Mouse (Mus musculus) stomach, embryonic 16.5 days (tissue): ENCODE results near the gene Lrp5. TPM values are rescaled to one million over a fixed set of nuclear protein-coding genes. Genes with fewer than 3 reads are reported as not detected.

ENCODE experiments used
- ATAC-seq: fragments of 200-750 bp; cut with Nextera tagmentation; 2 replicates; pipeline ENCODE4 v1.8.0; 2017; ENCODE audit warnings: moderate number of reproducible peaks, moderate TSS enrichment; ENCODE audit not compliant: insufficient read depth, low FRiP score
- H3K27ac ChIP-seq: fragments of 300-500 bp; sonication (generic); 2 replicates; pipeline ENCODE4 v1.5.1; 2014; ENCODE audit warnings: low read length
- H3K27me3 ChIP-seq: fragments of 300-500 bp; sonication (generic); 2 replicates; pipeline ENCODE4 v1.6.1; 2014; ENCODE audit warnings: low read length, control low read depth, mixed read lengths; ENCODE audit not compliant: control insufficient read depth, insufficient read depth
- H3K36me3 ChIP-seq: fragments of 300-500 bp; sonication (generic); 2 replicates; pipeline ENCODE4 v1.6.1; 2014; ENCODE audit warnings: low read length; ENCODE audit not compliant: control insufficient read depth, insufficient read depth
- H3K4me1 ChIP-seq: fragments of 300-500 bp; sonication (generic); 2 replicates; pipeline ENCODE4 v1.6.1; 2014; ENCODE audit warnings: low read length, control low read depth, mixed read lengths; ENCODE audit not compliant: control insufficient read depth, insufficient read depth
- H3K4me2 ChIP-seq: fragments of 300-500 bp; sonication (generic); 2 replicates; pipeline ENCODE4 v1.6.1; 2014; ENCODE audit warnings: low read depth, low read length, mixed read lengths
- H3K4me3 ChIP-seq: fragments of 300-500 bp; sonication (generic); replicated peaks from 2 replicates; pipeline ENCODE4 v1.5.1; 2014; ENCODE audit warnings: mild to moderate bottlenecking, low read length
- H3K9ac ChIP-seq: fragments of 300-500 bp; sonication (generic); 2 replicates; pipeline ENCODE4 v1.6.1; 2014; ENCODE audit warnings: low read length
- H3K9me3 ChIP-seq: fragments of 300-500 bp; sonication (generic); replicated peaks from 2 replicates; pipeline ENCODE4 v1.6.1; 2016; ENCODE audit warnings: low read length, control low read depth; ENCODE audit not compliant: control insufficient read depth
- WGBS: fragments of 180-500 bp; shearing (Covaris S2); extraction: QIAGEN DNeasy Blood & Tissue Kit; methylation state at CpG from one replicate; pipeline ENCODE4 v1.1.7; 2014; 5-methylcytosine and 5-hydroxymethylcytosine counted together
- polyA plus RNA-seq: library from polyadenylated mRNA; unstranded; fragments of >200 nt; fragmentation: Nextera tagmentation; extraction: Ambion mirVana; gene quantifications from 2 replicates; pipeline ENCODE4 v1.2.1, GENCODE M21; 2015

Gene Lrp5
- polyA plus RNA-seq, 1 experiment from 2014 or later = 5.5 TPM

DNA sequence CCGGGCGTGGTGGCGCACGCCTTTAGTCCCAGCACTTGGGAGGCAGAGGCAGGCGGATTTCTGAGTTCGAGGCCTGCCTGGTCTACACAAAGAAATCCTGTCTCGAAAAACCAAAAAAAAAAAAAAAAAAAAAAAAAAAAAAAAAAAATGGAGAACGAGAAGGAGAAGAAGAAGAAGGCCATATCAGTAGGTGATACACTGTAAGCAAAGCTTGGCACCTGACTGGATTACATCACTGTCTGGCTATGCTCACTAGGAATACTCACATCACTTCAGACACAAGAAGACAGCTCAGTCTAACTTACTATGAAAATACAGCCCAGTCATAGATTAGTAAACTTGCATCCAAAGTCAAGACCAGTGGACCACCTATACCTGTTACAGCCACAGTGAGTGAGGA lies 131.6 kb downstream of the Lrp5 start:
- 92% methylated on average over 8 of the region's 8 CpGs for WGBS
- H3K36me3 ChIP-seq = no peaks in the 10 kb centered on the region
- no peaks in the 10 kb centered on the region; the same call in 1 of the 2 replicates for H3K4me1 ChIP-seq
- no peaks in the 10 kb centered on the region for H3K27me3 ChIP-seq
- H3K9ac ChIP-seq = no peak overlapping the region
- no peaks in the 10 kb centered on the region for H3K9me3 ChIP-seq
- ATAC-seq = no peak
- H3K4me3 ChIP-seq = no peak overlapping the region
- no peak overlapping the region for H3K4me2 ChIP-seq
- H3K27ac ChIP-seq = no peak overlapping the region

DNA sequence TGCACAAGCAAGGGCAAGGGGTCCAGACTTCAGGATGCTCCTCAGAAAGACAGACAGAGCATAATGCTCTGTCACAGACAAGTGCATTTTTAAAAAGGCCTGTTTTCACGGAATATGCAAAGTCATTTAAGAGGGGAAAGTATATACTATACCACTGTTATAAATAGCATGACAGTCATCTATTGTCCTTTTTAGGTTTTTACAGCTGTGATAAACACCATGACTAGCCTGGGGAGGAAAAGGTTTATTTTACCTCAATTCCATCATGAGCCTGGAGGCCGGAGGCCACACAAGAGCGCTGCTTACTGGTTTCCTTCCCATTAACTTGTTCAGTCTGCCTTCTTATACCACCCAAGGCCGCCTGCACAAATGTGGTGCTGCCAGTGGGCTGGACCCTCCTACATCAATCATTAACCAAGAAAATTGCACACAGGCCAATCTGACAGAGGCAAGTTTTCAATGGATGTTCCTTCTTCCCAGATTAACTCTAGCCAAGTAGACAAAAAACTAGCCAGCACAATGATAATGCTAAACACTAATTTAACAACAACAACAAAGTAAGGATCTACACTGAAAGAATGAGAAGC lies 134.7 kb downstream of the Lrp5 start:
- no peak overlapping the region for H3K27ac ChIP-seq
- H3K4me2 ChIP-seq = no peak overlapping the region
- 42% methylated on average over 4 of the region's 4 CpGs for WGBS
- H3K36me3 ChIP-seq = no peaks in the 10 kb centered on the region; the same call in 1 of the 2 replicates
- no peaks in the 10 kb centered on the region for H3K27me3 ChIP-seq
- no peaks in the 10 kb centered on the region; the same call in 1 of the 2 replicates for H3K4me1 ChIP-seq
- no peak overlapping the region for H3K9ac ChIP-seq
- no peak overlapping the region for H3K4me3 ChIP-seq
- ATAC-seq = no peak
- H3K9me3 ChIP-seq = no peaks in the 10 kb centered on the region

DNA sequence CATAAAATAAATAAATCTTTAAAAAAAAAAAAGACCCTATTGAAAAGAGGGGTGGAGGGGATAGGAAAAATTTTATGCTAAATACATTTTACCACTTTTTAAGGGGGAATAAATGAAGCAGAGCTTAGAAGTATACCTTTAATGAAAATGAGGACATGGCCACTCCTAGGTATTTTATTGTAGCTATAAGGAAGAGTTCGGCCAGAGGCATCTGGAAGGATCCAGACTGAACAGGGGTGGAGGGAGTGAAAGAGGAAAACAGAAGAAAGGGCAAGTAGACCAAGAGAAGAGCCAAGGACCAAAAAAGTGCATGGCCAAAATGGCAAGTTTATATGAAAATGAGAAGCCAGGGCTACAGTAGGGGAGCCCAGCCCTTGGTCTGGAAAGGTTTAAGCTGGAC lies 136.3 kb downstream of the Lrp5 start:
- WGBS = 90% methylated on average over 1 of the region's 1 CpGs

DNA sequence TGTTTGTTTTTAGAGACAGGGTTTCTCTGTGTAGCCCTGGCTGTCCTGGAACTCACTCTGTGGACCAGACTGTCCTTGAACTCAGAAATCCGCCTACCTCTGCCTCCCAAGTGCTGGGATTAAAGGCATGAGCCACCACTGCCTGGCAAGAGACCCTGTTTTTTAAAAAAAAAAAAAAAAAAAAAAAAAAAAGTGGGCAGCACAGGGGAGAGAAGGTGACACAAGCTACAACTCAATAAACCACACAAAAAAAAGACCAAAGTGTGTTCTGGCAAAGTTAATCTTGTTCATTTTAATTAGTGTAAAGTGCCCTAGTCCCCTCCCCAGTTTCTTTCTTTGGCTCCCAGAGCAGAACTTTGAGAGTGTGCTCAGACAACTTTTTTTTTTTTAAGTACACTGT lies 137.1 kb downstream of the Lrp5 start:
- H3K9ac ChIP-seq = no peak overlapping the region
- 83% methylated on average over 1 of the region's 1 CpGs for WGBS
- no peak for ATAC-seq
- H3K4me3 ChIP-seq = no peak overlapping the region
- H3K36me3 ChIP-seq = no peaks in the 10 kb centered on the region; the same call in 1 of the 2 replicates
- H3K9me3 ChIP-seq = no peaks in the 10 kb centered on the region
- no peaks in the 10 kb centered on the region for H3K27me3 ChIP-seq
- no peak overlapping the region for H3K27ac ChIP-seq
- H3K4me1 ChIP-seq = no peaks in the 10 kb centered on the region
- H3K4me2 ChIP-seq = no peak overlapping the region

More for the DNA sequence above, 136.3 kb downstream of the Lrp5 start:
- no peak for ATAC-seq
- H3K9ac ChIP-seq = no peak overlapping the region
- no peak overlapping the region for H3K4me3 ChIP-seq
- no peak overlapping the region for H3K27ac ChIP-seq
- H3K36me3 ChIP-seq = no peaks in the 10 kb centered on the region; the same call in 1 of the 2 replicates
- no peaks in the 10 kb centered on the region for H3K4me1 ChIP-seq
- H3K4me2 ChIP-seq = no peak overlapping the region
- H3K27me3 ChIP-seq = no peaks in the 10 kb centered on the region
- H3K9me3 ChIP-seq = no peaks in the 10 kb centered on the region

DNA sequence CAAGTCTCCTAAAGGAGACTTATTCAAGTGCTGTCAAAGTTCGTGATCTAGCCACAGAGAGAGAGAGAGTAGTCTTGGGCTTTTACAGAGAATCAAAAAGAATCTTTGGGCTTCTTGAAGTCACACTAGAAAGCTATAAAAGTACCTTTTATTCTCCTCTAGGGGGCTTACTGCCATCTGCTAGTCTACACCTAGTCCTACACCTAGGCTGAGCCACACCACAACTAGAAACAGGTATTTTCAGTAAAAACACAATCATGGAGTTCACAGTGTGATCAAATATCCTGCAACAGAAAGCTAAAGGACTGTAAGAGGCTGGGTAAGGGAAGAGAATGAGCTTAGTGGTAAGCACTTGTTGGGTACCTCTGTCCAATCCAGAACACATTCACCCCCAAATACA lies 138.1 kb downstream of the Lrp5 start:
- no peak for ATAC-seq
- Histone ChIP-seq H3K4me3 (no peak overlapping the region), H3K4me1 (no peaks in the 10 kb centered on the region), H3K9ac (no peak overlapping the region), H3K27me3 (no peaks in the 10 kb centered on the region), H3K36me3 (no peaks in the 10 kb centered on the region; the same call in 1 of the 2 replicates), H3K9me3 (no peaks in the 10 kb centered on the region), H3K27ac (no peak overlapping the region), H3K4me2 (no peak overlapping the region)
- WGBS = 94% methylated on average over 1 of the region's 1 CpGs

DNA sequence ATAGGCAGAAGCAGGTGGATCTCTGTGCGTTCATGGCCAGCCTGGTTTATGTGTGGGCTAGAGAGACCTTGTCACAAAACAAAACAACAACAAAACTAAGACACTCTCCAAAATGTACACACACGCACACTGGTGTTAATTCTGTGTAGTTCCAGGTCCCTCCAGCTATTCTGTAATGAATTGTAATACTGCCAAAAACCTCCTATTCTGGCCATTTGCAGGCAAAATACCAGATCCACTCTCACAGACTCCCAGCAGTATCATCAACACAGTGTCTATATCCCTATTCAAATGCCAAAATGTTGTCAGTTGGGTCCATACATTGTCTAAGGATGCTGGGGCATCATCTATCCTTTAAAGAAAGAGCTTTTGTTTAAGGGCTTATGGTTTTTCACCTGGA lies 141.4 kb downstream of the Lrp5 start:
- H3K4me3 ChIP-seq = no peak overlapping the region
- WGBS = 90% methylated on average over 2 of the region's 2 CpGs
- peaks cover 4% of the 10 kb centered on the region; the same call in 1 of the 2 replicates for H3K36me3 ChIP-seq

DNA sequence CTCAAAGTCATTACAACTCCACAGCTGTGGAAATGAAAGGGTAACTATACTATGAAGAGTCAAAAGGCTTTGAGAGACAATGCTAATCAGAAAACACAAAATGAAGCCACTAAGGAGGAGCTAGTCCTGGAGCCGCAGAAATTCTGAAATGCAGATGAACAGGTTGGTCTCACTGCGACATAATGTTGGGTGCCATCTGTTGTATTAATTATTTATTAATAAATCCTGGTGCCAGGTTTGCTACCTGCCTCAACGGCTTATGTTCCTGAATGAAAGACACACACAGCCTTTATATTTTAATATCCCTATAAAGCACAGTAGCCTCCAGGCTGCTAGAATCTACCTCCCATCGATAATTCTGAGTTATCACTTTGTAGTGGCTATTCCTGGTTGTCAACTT lies 143.8 kb downstream of the Lrp5 start:
- H3K27ac ChIP-seq = no peak overlapping the region
- WGBS = 93% methylated on average over 4 of the region's 4 CpGs
- peaks cover 4% of the 10 kb centered on the region; the same call in 1 of the 2 replicates for H3K36me3 ChIP-seq

More for the DNA sequence above, 141.4 kb downstream of the Lrp5 start:
- ATAC-seq = no peak
- Histone ChIP-seq H3K4me1 (no peaks in the 10 kb centered on the region), H3K9me3 (no peaks in the 10 kb centered on the region), H3K27ac (no peak overlapping the region), H3K27me3 (no peaks in the 10 kb centered on the region), H3K9ac (no peak overlapping the region), H3K4me2 (no peak overlapping the region)

DNA sequence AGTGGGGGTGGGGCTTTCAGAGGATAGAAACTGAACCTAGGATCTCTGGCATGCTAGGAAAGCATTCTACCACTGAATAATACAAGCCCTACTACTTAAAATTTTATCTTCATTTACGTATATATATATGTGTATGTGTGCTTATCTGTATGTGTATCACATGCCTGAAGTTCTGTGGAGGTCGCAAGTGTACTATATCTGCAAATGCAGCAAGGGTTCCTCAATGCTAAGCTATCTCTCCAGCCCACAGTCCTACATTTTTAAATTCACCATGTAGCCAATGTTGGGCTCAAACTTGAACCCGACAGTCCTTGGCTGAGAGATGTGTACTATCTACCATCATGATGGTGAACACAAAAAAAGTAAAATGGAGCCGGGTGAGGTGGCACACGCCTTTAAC lies 145.4 kb downstream of the Lrp5 start:
- H3K4me1 ChIP-seq = no peaks in the 10 kb centered on the region
- WGBS = 90% methylated on average over 5 of the region's 5 CpGs
- no peak overlapping the region for H3K4me3 ChIP-seq
- no peaks in the 10 kb centered on the region for H3K9me3 ChIP-seq
- ATAC-seq = no peak
- no peak overlapping the region for H3K27ac ChIP-seq
- peaks cover 4% of the 10 kb centered on the region; the same call in 1 of the 2 replicates for H3K36me3 ChIP-seq
- H3K9ac ChIP-seq = no peak overlapping the region
- no peak overlapping the region for H3K4me2 ChIP-seq
- H3K27me3 ChIP-seq = no peaks in the 10 kb centered on the region

More for the DNA sequence above, 143.8 kb downstream of the Lrp5 start:
- Histone ChIP-seq H3K9ac (no peak overlapping the region), H3K27me3 (no peaks in the 10 kb centered on the region), H3K4me1 (no peaks in the 10 kb centered on the region), H3K4me2 (no peak overlapping the region), H3K9me3 (no peaks in the 10 kb centered on the region), H3K4me3 (no peak overlapping the region)
- ATAC-seq = no peak

DNA sequence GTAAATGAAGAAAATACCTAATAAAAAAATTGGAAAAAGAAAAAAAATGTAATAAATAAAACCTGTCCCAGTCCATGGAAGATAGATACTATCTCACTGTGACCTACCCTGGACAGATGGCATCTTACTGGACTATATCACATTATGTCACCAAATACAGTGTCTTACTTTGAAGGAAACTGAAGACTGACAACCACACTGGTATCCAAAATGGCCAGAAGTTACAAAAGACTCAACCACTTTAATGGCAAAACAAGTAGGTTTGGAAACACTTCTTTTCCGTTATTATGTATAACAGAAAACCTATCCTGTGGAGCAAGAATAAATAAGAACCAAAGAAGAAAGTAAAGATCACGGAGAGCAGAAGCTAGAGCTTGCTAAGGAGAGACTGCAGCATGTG lies 146.1 kb downstream of the Lrp5 start:
- Histone ChIP-seq H3K27me3 (no peaks in the 10 kb centered on the region), H3K9ac (no peak overlapping the region), H3K4me3 (no peak overlapping the region), H3K4me2 (no peak overlapping the region), H3K36me3 (peaks cover 4% of the 10 kb centered on the region; the same call in 1 of the 2 replicates), H3K27ac (no peak overlapping the region), H3K9me3 (no peaks in the 10 kb centered on the region), H3K4me1 (no peaks in the 10 kb centered on the region)
- WGBS = 91% methylated on average over 2 of the region's 2 CpGs
- ATAC-seq = no peak
